Mouse (Mus musculus): ENCODE measurements at regions not wholly inside any gene's neighbourhood (a gene's known extent, or its start where the extent isn't known, plus 50 kb on each side); places are given as distances from the start of the nearest gene placed in this dataset.
A peak's percentile ranks its signal among the peaks of the same experiment; 100 is the strongest.
"Not testable (repeated sequence)": the region's sequence is repeated elsewhere in the genome, so short reads cannot be mapped to it uniquely, and the experiment has no call there.

GRCm38 (mm10) chr4:53261556-53262140, 102.0 kb upstream of the Abca1 start:
- no peak for DNase-seq

- DNase-seq = peak; percentile 52
These were observed 99.3 kb upstream of the Abca1 start for GRCm38 (mm10) chr4:53258975-53259374.

DNA sequence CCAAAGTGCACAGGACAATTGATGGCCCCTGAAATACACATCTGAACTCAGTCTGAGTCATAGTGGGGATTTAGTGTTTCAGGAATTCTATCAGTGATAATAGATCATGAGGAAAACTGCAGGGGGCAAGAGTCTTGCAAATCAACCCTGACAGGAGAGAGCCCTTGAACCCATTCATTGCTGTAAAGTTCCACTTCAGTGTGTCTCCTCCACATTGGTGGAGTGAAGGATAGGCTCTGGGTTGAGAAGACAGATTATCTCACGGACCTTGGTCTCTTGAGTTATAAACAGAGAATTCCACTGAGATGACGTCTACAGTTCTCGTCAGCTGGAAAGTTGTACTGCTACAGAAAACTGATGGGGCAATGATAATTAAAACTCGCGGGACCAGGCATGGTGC, 97.3 kb upstream of the Abca1 start:
- DNase-seq = no peak

- no peak for DNase-seq
These were observed 94.8 kb upstream of the Abca1 start for GRCm38 (mm10) chr4:53254483-53254882.

DNA sequence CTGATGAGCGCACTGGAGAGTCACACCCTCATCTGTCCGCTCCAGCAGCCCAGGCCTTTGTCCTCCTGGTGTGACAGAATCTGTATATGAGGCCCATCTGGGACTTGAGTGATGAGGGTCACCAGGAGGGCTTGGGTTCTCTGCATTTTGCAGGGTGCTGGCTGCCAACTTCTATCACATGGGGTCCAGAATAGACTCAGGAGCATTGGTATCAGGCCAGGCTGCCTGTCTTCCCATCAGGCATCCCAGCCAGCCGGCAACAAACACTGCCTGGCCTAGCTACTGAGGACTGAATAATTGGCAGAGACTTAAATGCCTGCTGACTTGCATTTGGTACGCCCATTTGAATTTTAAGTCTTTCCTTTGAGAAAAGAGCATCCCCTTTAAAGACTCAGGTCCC, 94.0 kb upstream of the Abca1 start:
- DNase-seq = no peak

GRCm38 (mm10) chr4:53250325-53250724, 90.6 kb upstream of the Abca1 start:
- DNase-seq = no peak

DNA sequence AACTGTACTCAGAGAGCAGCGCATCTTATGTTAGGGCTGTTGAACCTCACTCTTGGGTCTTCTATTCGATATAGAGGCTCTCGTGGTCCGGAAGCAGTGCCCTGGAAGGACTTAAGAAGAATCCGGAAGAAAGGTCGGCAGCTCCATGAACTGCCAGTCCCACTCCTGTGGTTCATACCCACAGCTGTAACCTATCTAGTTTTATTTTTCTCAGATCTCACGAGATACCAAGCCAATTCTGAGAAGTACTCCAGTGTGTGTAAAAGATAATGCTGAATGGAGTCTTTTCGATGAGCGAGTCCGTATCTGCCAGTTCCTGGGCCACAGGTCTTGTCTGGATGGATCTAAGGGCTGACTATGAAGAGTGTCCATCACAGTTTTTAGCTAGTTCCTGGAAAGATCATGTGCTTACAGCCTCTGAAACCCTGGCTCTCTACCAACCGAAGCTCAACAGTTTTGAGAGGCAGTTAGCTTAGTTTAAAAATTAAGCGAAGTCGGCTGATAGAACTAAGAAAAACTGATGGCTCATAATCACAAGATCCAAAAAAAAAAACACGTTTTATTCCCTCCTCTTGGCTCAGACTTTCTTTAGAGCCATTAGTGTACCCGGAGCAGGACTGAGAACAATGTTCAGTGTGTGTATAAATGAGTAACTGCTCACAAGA, 86.5 kb upstream of the Abca1 start:
- DNase-seq = peak; percentile 51

DNA sequence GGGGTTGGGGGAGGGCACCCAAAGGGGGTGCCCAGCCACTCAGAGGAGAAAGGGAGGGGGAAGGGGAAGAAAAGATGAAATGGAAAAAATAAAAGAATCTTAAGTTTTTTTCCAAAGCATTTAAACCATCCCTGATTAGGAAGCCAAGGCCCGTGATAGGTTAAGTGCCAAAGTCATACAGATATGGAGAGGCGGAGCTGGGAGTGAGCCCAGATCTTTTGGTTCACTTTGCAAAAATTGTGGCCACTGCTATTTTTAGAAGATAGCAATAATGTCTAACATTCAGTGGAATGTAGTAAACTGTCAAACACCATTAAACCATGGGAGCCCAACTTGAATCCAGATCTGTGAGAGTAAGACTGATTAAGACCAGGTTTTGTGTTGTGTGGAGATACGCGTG, 85.9 kb upstream of the Abca1 start:
- no peak for DNase-seq

DNA sequence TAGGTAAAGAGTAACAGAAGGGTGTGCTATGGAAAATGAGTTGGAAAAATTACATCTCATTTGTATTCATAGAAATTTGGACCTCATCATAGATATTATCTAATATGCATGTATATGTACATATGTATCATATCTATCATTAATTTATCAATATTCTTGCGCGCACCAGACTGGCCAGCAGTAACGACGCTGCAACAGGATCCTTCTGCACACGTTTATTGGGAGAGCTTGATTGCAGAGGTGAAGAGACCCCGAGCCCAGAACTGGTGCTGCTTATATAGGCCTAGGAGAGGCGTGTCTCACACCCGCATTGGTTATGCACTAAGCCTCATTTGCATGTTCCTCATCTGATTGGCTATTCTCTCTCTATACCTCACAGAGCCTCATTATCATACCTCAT, 83.8 kb upstream of the Abca1 start:
- DNase-seq = not testable (repeated sequence)

- DNase-seq = no peak
These were observed 80.2 kb upstream of the Abca1 start for GRCm38 (mm10) chr4:53239856-53240255.

DNA sequence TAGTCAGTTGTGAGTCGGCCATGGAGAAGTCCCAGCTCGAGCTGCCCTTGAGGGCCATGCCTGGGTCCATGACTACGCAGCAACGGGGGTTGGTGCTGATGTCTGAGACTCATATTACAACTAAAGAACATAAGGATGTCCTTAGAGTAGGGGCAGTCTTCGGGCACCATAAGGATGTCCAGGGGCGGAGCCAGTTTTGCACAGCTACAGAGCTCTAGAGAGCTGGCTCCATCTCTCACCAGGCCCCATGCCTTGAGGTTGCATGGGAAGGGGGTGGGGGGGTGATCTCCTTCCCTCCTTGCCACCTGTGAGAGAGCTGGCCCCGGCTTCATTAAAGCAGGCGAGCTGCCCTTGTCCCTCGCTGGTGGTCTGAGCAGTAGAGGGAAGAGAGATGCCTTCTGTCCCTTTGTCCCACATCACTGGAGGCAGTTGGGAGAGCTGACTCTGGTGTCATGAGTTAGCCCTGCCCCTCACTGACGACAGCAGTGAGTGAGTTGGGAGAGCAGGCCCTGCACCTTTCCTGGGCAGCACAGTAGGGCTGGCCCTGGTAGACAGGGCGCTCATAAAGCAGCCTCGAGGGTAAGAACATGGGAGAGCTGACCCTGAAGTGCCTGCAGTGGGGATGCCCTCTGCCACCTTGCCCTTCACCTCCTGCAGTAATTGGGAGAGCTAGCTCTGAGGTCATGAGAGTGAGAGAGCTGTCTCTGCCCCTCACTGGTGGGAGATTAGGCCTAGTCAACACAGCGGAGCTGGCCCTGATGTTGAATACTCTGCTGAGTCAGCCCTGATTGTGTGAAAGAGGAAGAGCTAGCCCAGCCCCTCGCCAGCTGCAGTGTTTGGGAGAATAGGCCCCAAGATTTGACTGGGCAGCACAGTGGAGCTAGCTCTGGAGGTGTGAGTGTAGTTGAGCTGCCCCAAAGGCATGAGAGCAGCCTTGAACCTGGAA, 78.9 kb upstream of the Abca1 start:
- no peak for DNase-seq

DNA sequence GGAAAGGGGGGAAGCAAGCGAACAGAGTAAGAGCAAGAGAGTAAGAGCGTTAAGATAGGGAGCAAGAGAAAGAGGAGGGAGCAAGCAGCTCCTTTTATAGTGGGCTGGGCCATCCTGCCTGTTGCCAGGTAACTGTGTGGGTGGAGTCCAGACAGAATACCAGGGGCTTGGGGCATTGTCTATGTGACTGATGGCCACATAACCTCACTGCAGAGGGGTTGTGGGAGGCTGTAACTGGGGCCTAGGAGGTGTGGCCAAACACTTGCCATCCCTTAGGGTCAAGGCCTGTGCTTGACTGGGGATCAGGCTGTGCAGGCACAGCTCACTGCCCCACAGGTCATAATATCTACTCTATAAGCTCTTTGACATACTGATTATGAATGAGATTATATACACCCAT, 76.2 kb upstream of the Abca1 start:
- no peak for DNase-seq

GRCm38 (mm10) chr4:53232436-53232835, 72.7 kb upstream of the Abca1 start:
- DNase-seq = no peak

- no peak for DNase-seq
These were observed 72.2 kb upstream of the Abca1 start for GRCm38 (mm10) chr4:53231867-53232266.

DNA sequence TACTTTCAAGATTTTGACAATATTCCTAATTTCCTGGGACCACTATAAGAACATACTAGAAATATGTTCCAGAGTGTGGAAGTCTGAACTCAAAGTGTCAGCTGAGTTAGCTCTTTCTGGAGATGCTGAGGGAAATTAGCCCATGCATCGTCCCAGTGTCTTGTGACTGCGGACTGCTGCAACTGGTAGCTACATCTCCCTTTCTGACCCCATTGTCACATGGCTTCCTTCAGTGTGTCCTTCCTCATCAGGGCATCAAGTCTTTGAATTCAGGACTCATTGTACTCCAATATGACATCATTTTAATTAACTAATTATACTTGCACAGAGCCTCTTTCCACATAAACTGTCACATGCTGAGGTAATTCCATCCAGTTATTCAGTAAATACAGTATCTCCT, 71.4 kb upstream of the Abca1 start:
- no peak for DNase-seq

DNA sequence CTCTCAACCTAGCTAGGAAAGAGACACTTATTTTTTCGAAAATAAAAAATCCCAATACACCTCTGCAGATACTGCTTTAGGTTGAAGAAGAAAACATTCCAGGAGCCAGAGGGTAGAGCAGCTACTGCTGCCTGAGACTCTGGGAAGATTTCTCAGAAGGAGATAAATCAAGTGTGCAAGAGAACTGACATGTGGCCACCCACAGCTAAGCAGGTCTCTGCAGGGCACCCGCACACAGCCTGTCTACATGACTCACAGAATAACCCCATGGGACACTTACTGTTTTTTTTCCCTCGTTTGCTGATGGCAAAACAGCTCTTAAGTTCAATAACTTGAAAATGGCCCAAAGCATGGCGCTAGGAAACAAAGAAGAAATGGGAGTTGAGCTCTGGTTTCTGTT, 68.7 kb upstream of the Abca1 start:
- DNase-seq = no peak

DNA sequence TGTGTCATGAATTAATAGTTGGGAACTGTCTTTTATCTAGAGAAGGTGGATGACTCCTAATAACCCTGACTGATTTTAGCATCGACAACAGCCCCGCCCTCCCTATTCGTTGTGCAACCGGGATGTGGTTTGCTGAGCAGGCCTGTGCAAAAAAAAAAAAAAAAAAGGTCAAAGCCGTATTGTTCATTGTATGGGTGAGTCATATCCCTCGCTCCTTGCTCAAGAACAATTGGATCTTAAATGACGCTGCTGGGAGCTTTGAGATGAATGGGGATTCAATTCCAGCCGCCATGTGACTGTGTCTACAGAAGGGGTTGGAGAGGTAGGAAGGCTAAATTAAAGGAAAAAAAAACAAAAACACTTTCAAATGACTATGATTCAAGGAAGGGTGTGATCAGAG, 68.1 kb upstream of the Abca1 start:
- no peak for DNase-seq

GRCm38 (mm10) chr4:53227071-53227470, 67.4 kb upstream of the Abca1 start:
- no peak for DNase-seq

GRCm38 (mm10) chr4:53226376-53226775, 66.7 kb upstream of the Abca1 start:
- no peak for DNase-seq

GRCm38 (mm10) chr4:53223379-53223778, 63.7 kb upstream of the Abca1 start:
- no peak for DNase-seq

DNA sequence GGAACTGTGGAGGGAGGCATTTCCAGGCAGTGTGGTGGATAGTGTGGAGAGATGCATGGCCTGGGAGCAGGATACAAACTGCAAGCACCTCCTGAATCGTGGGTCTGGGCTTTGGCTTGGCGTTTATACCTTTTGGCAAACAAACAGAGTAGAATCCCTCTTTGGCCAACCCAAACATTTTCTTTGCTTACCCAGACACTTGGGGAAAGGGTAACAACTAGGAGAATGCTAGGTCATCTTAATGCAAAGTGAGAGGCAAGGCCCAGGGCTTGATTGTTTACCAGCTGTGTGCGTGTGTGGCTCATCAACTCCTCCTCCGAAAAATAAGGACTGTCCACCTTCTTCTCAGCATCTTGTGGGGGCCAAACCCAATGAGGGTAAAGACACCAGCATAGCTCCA, 61.1 kb upstream of the Abca1 start:
- no peak for DNase-seq

- DNase-seq = peak; percentile 60
These were observed 59.7 kb upstream of the Abca1 start for GRCm38 (mm10) chr4:53219351-53219750.

- peak; percentile 46 for DNase-seq
These were observed 59.1 kb upstream of the Abca1 start for GRCm38 (mm10) chr4:53218752-53219151.

DNA sequence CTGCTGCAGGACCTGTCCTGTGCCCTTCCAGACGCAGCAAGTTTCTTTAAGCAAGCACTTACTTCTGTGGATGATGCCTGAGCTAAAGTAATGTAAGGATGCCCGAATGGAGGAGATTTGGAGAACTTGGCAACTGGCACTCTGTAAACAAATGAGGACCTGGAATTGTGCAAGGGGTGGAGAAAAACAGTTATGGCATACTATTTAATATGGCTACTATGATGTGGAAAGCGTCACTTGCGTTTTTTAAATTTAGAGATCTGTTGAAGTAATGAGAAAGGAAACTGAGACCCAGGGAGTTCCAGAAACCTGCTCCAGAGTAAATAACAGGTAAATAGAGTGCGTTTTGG, 58.6 kb upstream of the Abca1 start:
- DNase-seq = no peak

All from kidney, postnatal 10 days (tissue).